Mouse (Mus musculus) B cell, adult 2 months (primary cell): ENCODE results near the gene Smurf1.

Experiments used
- DNase-seq, 2 experiments: peaks; one replicate each; pipeline ENCODE4 v3.0.0; 2022

Gene Smurf1

GRCm38 (mm10) chr5:144965639-144966351 lies at the start of gene Smurf1:
Gene Smurf1, minus strand, starts transcription at chr5:144965847.
- DNase-seq = peak; percentile 83 to 87

- no peak for DNase-seq
Observed at GRCm38 (mm10) chr5:145014278-145014677, 48.6 kb upstream of the Smurf1 start.

GRCm38 (mm10) chr5:145008878-145009659 lies 43.4 kb upstream of the Smurf1 start:
- no peak for DNase-seq

GRCm38 (mm10) chr5:145005596-145005995 lies 39.9 kb upstream of the Smurf1 start:
- DNase-seq = no peak

GRCm38 (mm10) chr5:145004495-145004894 lies 38.8 kb upstream of the Smurf1 start:
- DNase-seq = no peak

- DNase-seq = no peak
Observed at GRCm38 (mm10) chr5:145003362-145003761, 37.7 kb upstream of the Smurf1 start.

- DNase-seq = no peak
Observed at GRCm38 (mm10) chr5:144998491-144998890, 32.8 kb upstream of the Smurf1 start.

GRCm38 (mm10) chr5:144990481-144990880 lies 24.8 kb upstream of the Smurf1 start:
- no peak for DNase-seq

- no peak for DNase-seq
Observed at GRCm38 (mm10) chr5:144990051-144990450, 24.4 kb upstream of the Smurf1 start.

- DNase-seq = no peak
Observed at GRCm38 (mm10) chr5:144989061-144989405, 23.4 kb upstream of the Smurf1 start.

GRCm38 (mm10) chr5:144988340-144989060 lies 22.9 kb upstream of the Smurf1 start:
- DNase-seq = peak in 1 of 2 experiments; percentile 3

- DNase-seq = no peak
Observed at GRCm38 (mm10) chr5:144987561-144987960, 21.9 kb upstream of the Smurf1 start.

GRCm38 (mm10) chr5:144984839-144985238 lies 19.2 kb upstream of the Smurf1 start:
- DNase-seq = no peak

GRCm38 (mm10) chr5:144983227-144983626 lies 17.6 kb upstream of the Smurf1 start:
- DNase-seq = peak; percentile 10 to 17

- no peak for DNase-seq
Observed at GRCm38 (mm10) chr5:144979110-144979509, 13.5 kb upstream of the Smurf1 start.

- no peak for DNase-seq
Observed at GRCm38 (mm10) chr5:144978533-144979107, 13.0 kb upstream of the Smurf1 start.

- DNase-seq = no peak
Observed at GRCm38 (mm10) chr5:144971266-144971665, 5.6 kb upstream of the Smurf1 start.

GRCm38 (mm10) chr5:144964872-144965638 lies 592 bp downstream of the Smurf1 start:
- DNase-seq = peak; percentile 95 to 97

- no peak for DNase-seq
Observed at GRCm38 (mm10) chr5:144964465-144964864, 1.2 kb downstream of the Smurf1 start.

GRCm38 (mm10) chr5:144963817-144964261 lies 1.8 kb downstream of the Smurf1 start:
- peak; percentile 61 to 63 for DNase-seq

- DNase-seq = peak in 1 of 2 experiments; percentile 1
Observed at GRCm38 (mm10) chr5:144963401-144963800, 2.2 kb downstream of the Smurf1 start.

GRCm38 (mm10) chr5:144958271-144958670 lies 7.4 kb downstream of the Smurf1 start:
- no peak for DNase-seq
